Mouse (Mus musculus): ENCODE results near the gene Asb2. TPM values are rescaled to one million over a fixed set of nuclear protein-coding genes. Genes with fewer than 3 reads are reported as not detected.

The Asb2 gene
- polyA plus RNA-seq, 1 experiment from 2014 or later = 0.40 TPM

- Histone ChIP-seq H3K36me3 (ENCODE audit: control insufficient read depth, insufficient read depth, low read length) (no peaks in the 10 kb centered on the region), H3K27ac (ENCODE audit: low read depth, low read length) (no peak overlapping the region), H3K4me1 (replicated peaks; ENCODE audit: control insufficient read depth, insufficient read depth, low read length) (no peaks in the 10 kb centered on the region; the same call in 1 of the 2 replicates), H3K9ac (ENCODE audit: low read length) (no peak overlapping the region), H3K4me3 (ENCODE audit: low read depth, low read length) (no peak overlapping the region), H3K9me3 (ENCODE audit: control insufficient read depth, low read length) (no peaks in the 10 kb centered on the region), H3K4me2 (ENCODE audit: low read depth, low read length, severe bottlenecking) (no peak overlapping the region), H3K27me3 (ENCODE audit: control insufficient read depth, insufficient read depth, low read length) (no peaks in the 10 kb centered on the region)
- DNase-seq (ENCODE audit: low spot score) (no peak), ATAC-seq (replicated peaks; ENCODE audit: low FRiP score) (no peak)
- 77% methylated on average over 7 of the region's 7 CpGs for WGBS
Observed at GRCm38 (mm10) chr12:103368326-103368669, 12.5 kb upstream of the Asb2 start.

- Histone ChIP-seq H3K4me1 (replicated peaks; ENCODE audit: control insufficient read depth, insufficient read depth, low read length) (no peaks in the 10 kb centered on the region; the same call in 1 of the 2 replicates), H3K4me3 (ENCODE audit: low read depth, low read length) (no peak overlapping the region), H3K36me3 (ENCODE audit: control insufficient read depth, insufficient read depth, low read length) (no peaks in the 10 kb centered on the region), H3K4me2 (ENCODE audit: low read depth, low read length, severe bottlenecking) (peak overlapping the region; percentile 26; the same call in 1 of the 2 replicates), H3K27me3 (ENCODE audit: control insufficient read depth, insufficient read depth, low read length) (no peaks in the 10 kb centered on the region), H3K27ac (ENCODE audit: low read depth, low read length) (no peak overlapping the region), H3K9ac (ENCODE audit: low read length) (no peak overlapping the region; the same call in 1 of the 2 replicates), H3K9me3 (ENCODE audit: control insufficient read depth, low read length) (no peaks in the 10 kb centered on the region)
- ATAC-seq (replicated peaks; ENCODE audit: low FRiP score) (peak; percentile 72), DNase-seq (ENCODE audit: low spot score) (peak; percentile 88)
- WGBS = 17% methylated on average over 18 of the region's 18 CpGs
Observed at GRCm38 (mm10) chr12:103367620-103368325, 12.0 kb upstream of the Asb2 start.

- WGBS = 76% methylated on average over 2 of the region's 2 CpGs
- no peak overlapping the region for H3K9ac ChIP-seq (ENCODE audit: low read length)
- H3K36me3 ChIP-seq (ENCODE audit: control insufficient read depth, insufficient read depth, low read length) = no peaks in the 10 kb centered on the region
- H3K4me2 ChIP-seq (ENCODE audit: low read depth, low read length, severe bottlenecking) = no peak overlapping the region
- no peak overlapping the region for H3K27ac ChIP-seq (ENCODE audit: low read depth, low read length)
- no peak overlapping the region for H3K4me3 ChIP-seq (ENCODE audit: low read depth, low read length)
- no peaks in the 10 kb centered on the region for H3K27me3 ChIP-seq (ENCODE audit: control insufficient read depth, insufficient read depth, low read length)
- no peaks in the 10 kb centered on the region for H3K9me3 ChIP-seq (ENCODE audit: control insufficient read depth, low read length)
- DNase-seq (ENCODE audit: low spot score) (no peak), ATAC-seq (replicated peaks; ENCODE audit: low FRiP score) (no peak)
- no peaks in the 10 kb centered on the region; the same call in 1 of the 2 replicates for H3K4me1 ChIP-seq (replicated peaks; ENCODE audit: control insufficient read depth, insufficient read depth, low read length)
Observed at GRCm38 (mm10) chr12:103367171-103367570, 11.4 kb upstream of the Asb2 start.

GRCm38 (mm10) chr12:103362336-103362735 is 6.5 kb upstream of the Asb2 start:
- ATAC-seq (replicated peaks; ENCODE audit: low FRiP score) = no peak
- DNase-seq (ENCODE audit: low spot score) = no peak
- H3K4me2 ChIP-seq (ENCODE audit: low read depth, low read length, severe bottlenecking) = no peak overlapping the region
- no peaks in the 10 kb centered on the region for H3K9me3 ChIP-seq (ENCODE audit: control insufficient read depth, low read length)
- WGBS = 86% methylated on average over 3 of the region's 3 CpGs
- no peaks in the 10 kb centered on the region for H3K36me3 ChIP-seq (ENCODE audit: control insufficient read depth, insufficient read depth, low read length)
- H3K27ac ChIP-seq (ENCODE audit: low read depth, low read length) = no peak overlapping the region
- no peaks in the 10 kb centered on the region for H3K4me1 ChIP-seq (replicated peaks; ENCODE audit: control insufficient read depth, insufficient read depth, low read length)
- H3K27me3 ChIP-seq (ENCODE audit: control insufficient read depth, insufficient read depth, low read length) = no peaks in the 10 kb centered on the region
- no peak overlapping the region for H3K4me3 ChIP-seq (ENCODE audit: low read depth, low read length)
- no peak overlapping the region for H3K9ac ChIP-seq (ENCODE audit: low read length)

- H3K9ac ChIP-seq (ENCODE audit: low read length) = no peak overlapping the region
- no peak overlapping the region for H3K27ac ChIP-seq (ENCODE audit: low read depth, low read length)
- no peaks in the 10 kb centered on the region for H3K36me3 ChIP-seq (ENCODE audit: control insufficient read depth, insufficient read depth, low read length)
- no peaks in the 10 kb centered on the region for H3K4me1 ChIP-seq (replicated peaks; ENCODE audit: control insufficient read depth, insufficient read depth, low read length)
- no peaks in the 10 kb centered on the region for H3K9me3 ChIP-seq (ENCODE audit: control insufficient read depth, low read length)
- DNase-seq (ENCODE audit: low spot score) = no peak
- H3K4me2 ChIP-seq (ENCODE audit: low read depth, low read length, severe bottlenecking) = no peak overlapping the region
- ATAC-seq (replicated peaks; ENCODE audit: low FRiP score) = no peak
- H3K4me3 ChIP-seq (ENCODE audit: low read depth, low read length) = no peak overlapping the region
- WGBS = 90% methylated on average over 17 of the region's 17 CpGs
- H3K27me3 ChIP-seq (ENCODE audit: control insufficient read depth, insufficient read depth, low read length) = no peaks in the 10 kb centered on the region
Observed at GRCm38 (mm10) chr12:103361539-103362307, 5.9 kb upstream of the Asb2 start.

- H3K27ac ChIP-seq (ENCODE audit: low read depth, low read length) = no peak overlapping the region
- H3K27me3 ChIP-seq (ENCODE audit: control insufficient read depth, insufficient read depth, low read length) = no peaks in the 10 kb centered on the region
- H3K4me3 ChIP-seq (ENCODE audit: low read depth, low read length) = no peak overlapping the region
- no peaks in the 10 kb centered on the region for H3K9me3 ChIP-seq (ENCODE audit: control insufficient read depth, low read length)
- ATAC-seq (replicated peaks; ENCODE audit: low FRiP score) = no peak
- H3K4me1 ChIP-seq (replicated peaks; ENCODE audit: control insufficient read depth, insufficient read depth, low read length) = no peaks in the 10 kb centered on the region
- WGBS = 82% methylated on average over 8 of the region's 8 CpGs
- H3K4me2 ChIP-seq (ENCODE audit: low read depth, low read length, severe bottlenecking) = no peak overlapping the region
- H3K9ac ChIP-seq (ENCODE audit: low read length) = no peak overlapping the region
- no peaks in the 10 kb centered on the region for H3K36me3 ChIP-seq (ENCODE audit: control insufficient read depth, insufficient read depth, low read length)
- DNase-seq (ENCODE audit: low spot score) = no peak
Observed at GRCm38 (mm10) chr12:103360812-103361211, 5.0 kb upstream of the Asb2 start.

- Histone ChIP-seq H3K4me1 (replicated peaks; ENCODE audit: control insufficient read depth, insufficient read depth, low read length) (no peaks in the 10 kb centered on the region), H3K27ac (ENCODE audit: low read depth, low read length) (no peak overlapping the region), H3K4me3 (ENCODE audit: low read depth, low read length) (no peak overlapping the region), H3K9me3 (ENCODE audit: control insufficient read depth, low read length) (no peaks in the 10 kb centered on the region), H3K9ac (ENCODE audit: low read length) (no peak overlapping the region), H3K27me3 (ENCODE audit: control insufficient read depth, insufficient read depth, low read length) (no peaks in the 10 kb centered on the region), H3K4me2 (ENCODE audit: low read depth, low read length, severe bottlenecking) (no peak overlapping the region), H3K36me3 (ENCODE audit: control insufficient read depth, insufficient read depth, low read length) (no peaks in the 10 kb centered on the region)
- 73% methylated on average over 4 of the region's 4 CpGs for WGBS
- ATAC-seq (replicated peaks; ENCODE audit: low FRiP score) (no peak), DNase-seq (ENCODE audit: low spot score) (no peak)
Observed at GRCm38 (mm10) chr12:103358951-103359801, 3.4 kb upstream of the Asb2 start.

- Histone ChIP-seq H3K4me3 (ENCODE audit: low read depth, low read length) (no peak overlapping the region), H3K4me1 (replicated peaks; ENCODE audit: control insufficient read depth, insufficient read depth, low read length) (no peaks in the 10 kb centered on the region), H3K36me3 (ENCODE audit: control insufficient read depth, insufficient read depth, low read length) (no peaks in the 10 kb centered on the region), H3K27ac (ENCODE audit: low read depth, low read length) (no peak overlapping the region), H3K9ac (ENCODE audit: low read length) (no peak overlapping the region), H3K4me2 (ENCODE audit: low read depth, low read length, severe bottlenecking) (no peak overlapping the region), H3K9me3 (ENCODE audit: control insufficient read depth, low read length) (no peaks in the 10 kb centered on the region), H3K27me3 (ENCODE audit: control insufficient read depth, insufficient read depth, low read length) (no peaks in the 10 kb centered on the region)
- no peak for ATAC-seq (replicated peaks; ENCODE audit: low FRiP score)
- no peak for DNase-seq (ENCODE audit: low spot score)
- 85% methylated on average over 8 of the region's 8 CpGs for WGBS
Observed at GRCm38 (mm10) chr12:103358216-103358615, 2.4 kb upstream of the Asb2 start.

Measured in forebrain, embryonic 11.5 days (tissue).